Mouse (Mus musculus): ENCODE data around the gene Nnat. TPM values are rescaled to one million over a fixed set of nuclear protein-coding genes. Genes with fewer than 3 reads are reported as not detected.

Gene Nnat
- polyA plus RNA-seq, 1 experiment from 2014 or later: 10,900 TPM

Small RNA genes within 50 kb of the gene (microRNA-seq; reads per million reads assigned to microRNA genes)
- 9.4 reads per million, percentile 30 among the genes with 10 or more reads in this experiment for gene Gm23134

Other genes starting within 250 kb of the Nnat start
- 1.3 and 4.1 TPM in 2 replicates for gene Ghrh, start 212.6 kb upstream of the Nnat start, polyA plus RNA-seq (2015; fragmentation: Nextera tagmentation; extraction: Ambion mirVana)
- gene Manbal, start 192.5 kb upstream of the Nnat start, polyA plus RNA-seq (2015; fragmentation: Nextera tagmentation; extraction: Ambion mirVana): 104 and 107 TPM in 2 replicates
- 40.3 and 43.2 TPM in 2 replicates for gene Src, start 141.6 kb upstream of the Nnat start, polyA plus RNA-seq (2015; fragmentation: Nextera tagmentation; extraction: Ambion mirVana)
- gene Blcap, start 11.2 kb downstream of the Nnat start, polyA plus RNA-seq (2015; fragmentation: Nextera tagmentation; extraction: Ambion mirVana): 332 and 336 TPM in 2 replicates
- 68.0 and 68.2 TPM in 2 replicates for gene Ctnnbl1, start 177.3 kb downstream of the Nnat start, polyA plus RNA-seq (2015; fragmentation: Nextera tagmentation; extraction: Ambion mirVana)

Measured in midbrain, embryonic 15.5 days (tissue).